Mouse (Mus musculus): ENCODE data around the gene Prdx6b. TPM values are rescaled to one million over a fixed set of nuclear protein-coding genes. Genes with fewer than 3 reads are reported as not detected.

Prdx6b gene
- polyA plus RNA-seq, 1 experiment, result not detected

DNA sequence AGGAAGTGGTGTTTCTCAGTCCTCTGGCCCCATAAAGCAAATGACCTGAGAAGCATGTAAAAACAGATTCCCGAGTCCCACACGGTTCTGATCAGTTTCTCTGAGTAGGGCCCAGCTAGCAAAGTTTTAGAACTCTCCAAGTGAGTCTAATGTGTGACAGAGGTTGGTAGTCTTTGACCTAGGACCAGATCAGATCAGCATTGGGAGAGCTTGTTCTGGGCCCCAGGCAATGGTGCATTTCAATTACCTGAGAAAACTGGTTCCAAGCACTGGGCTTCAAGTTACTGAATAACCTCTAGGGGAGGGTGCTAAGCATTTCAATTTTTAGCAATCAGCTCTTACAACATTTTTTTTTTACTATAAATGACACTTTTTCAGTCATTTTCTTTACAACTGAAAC, 10.1 kb upstream of the Prdx6b start:
- no peak for TF ChIP-seq POLR2A (IDR thresholded peaks at IDR 0.05; ENCODE audit: borderline replicate concordance, extremely low read depth, low read depth, low read length)
- TF ChIP-seq CTCF (IDR thresholded peaks at IDR 0.05; ENCODE audit: insufficient read depth, low read length), result no peak
- Histone ChIP-seq H3K4me1 (ENCODE audit: control insufficient read depth, insufficient read depth, low read length) (no peaks in the 10 kb centered on the region), H3K4me3 (replicated peaks; ENCODE audit: extremely low read depth, low read depth, low read length) (no peak overlapping the region)
- no peak for DNase-seq
- WGBS, result 57% methylated on average over 2 of the region's 2 CpGs

DNA sequence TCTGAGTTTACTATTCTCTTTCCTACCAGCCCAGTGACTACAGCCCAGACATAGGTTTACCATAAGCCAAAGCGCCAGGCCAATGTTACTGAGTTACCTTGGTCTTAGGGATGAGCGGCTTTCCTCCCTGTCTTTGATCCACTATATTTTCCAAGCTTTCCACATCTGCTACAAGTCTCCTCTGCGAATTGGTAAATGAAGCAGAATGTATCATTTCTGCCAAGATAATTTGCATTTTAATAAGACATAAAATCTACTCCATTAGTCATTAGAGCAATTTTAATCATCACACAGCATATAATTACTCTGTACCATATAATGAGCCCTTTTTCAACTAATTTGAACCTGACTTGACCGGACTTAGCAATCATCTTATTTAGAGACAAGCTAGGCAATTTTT, 5.9 kb upstream of the Prdx6b start:
- Histone ChIP-seq H3K4me3 (replicated peaks; ENCODE audit: extremely low read depth, low read depth, low read length) (no peak overlapping the region), H3K4me1 (ENCODE audit: control insufficient read depth, insufficient read depth, low read length) (no peaks in the 10 kb centered on the region)
- no peak for DNase-seq
- WGBS, result 90% methylated on average over 4 of the region's 4 CpGs
- TF ChIP-seq POLR2A (IDR thresholded peaks at IDR 0.05; ENCODE audit: borderline replicate concordance, extremely low read depth, low read depth, low read length) (no peak), CTCF (IDR thresholded peaks at IDR 0.05; ENCODE audit: insufficient read depth, low read length) (no peak)

DNA sequence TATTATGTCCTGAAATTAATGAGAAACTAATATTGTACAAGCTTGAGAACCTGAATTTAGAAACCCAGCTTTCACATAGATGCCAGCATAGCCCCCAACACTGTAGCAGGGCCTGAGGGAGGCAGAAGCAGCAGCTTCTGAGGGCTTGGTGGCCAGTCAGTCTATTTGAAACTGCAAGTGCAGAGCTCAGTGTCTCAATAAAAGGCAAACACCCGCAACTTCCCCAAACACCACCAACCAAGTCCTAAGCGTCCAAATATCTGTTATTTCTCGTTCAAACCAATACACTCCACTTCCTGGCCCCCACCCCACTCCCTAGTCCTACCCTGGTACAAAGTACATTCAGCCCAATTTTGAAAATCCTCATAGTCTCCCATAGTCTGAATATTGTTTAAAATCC, 6.1 kb downstream of the Prdx6b start:
- H3K4me1 ChIP-seq (ENCODE audit: control insufficient read depth, insufficient read depth, low read length), result peaks cover 3% of the 10 kb centered on the region
- TF ChIP-seq CTCF (IDR thresholded peaks at IDR 0.05; ENCODE audit: insufficient read depth, low read length) (no peak), POLR2A (IDR thresholded peaks at IDR 0.05; ENCODE audit: borderline replicate concordance, extremely low read depth, low read depth, low read length) (no peak)
- WGBS, result 47% methylated on average over 3 of the region's 3 CpGs
- no peak overlapping the region for H3K4me3 ChIP-seq (replicated peaks; ENCODE audit: extremely low read depth, low read depth, low read length)
- DNase-seq, result no peak

DNA sequence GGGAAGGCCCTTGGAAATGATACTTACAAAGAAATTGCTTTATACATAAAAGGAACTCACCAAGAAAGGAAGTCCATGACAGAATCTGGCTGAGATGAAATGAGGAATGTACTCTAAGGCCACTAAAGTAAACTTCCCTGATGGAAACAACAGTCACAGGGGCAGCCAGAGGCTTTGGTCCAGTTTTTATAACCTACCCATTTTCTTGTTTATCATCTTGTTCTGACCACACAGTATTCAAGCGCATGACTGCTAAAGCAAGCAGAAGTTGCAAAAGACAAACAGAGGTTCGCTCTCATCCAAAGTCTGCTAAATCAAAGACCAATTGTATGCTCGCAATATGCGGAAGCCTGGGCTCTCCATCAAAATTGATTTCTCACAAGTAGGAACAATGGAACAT, 8.5 kb downstream of the Prdx6b start:
- Histone ChIP-seq H3K4me1 (ENCODE audit: control insufficient read depth, insufficient read depth, low read length) (peaks cover 3% of the 10 kb centered on the region), H3K4me3 (replicated peaks; ENCODE audit: extremely low read depth, low read depth, low read length) (no peak overlapping the region)
- no peak for DNase-seq
- 34% methylated on average over 4 of the region's 4 CpGs for WGBS
- TF ChIP-seq POLR2A (IDR thresholded peaks at IDR 0.05; ENCODE audit: borderline replicate concordance, extremely low read depth, low read depth, low read length) (no peak), CTCF (IDR thresholded peaks at IDR 0.05; ENCODE audit: insufficient read depth, low read length) (no peak)

DNA sequence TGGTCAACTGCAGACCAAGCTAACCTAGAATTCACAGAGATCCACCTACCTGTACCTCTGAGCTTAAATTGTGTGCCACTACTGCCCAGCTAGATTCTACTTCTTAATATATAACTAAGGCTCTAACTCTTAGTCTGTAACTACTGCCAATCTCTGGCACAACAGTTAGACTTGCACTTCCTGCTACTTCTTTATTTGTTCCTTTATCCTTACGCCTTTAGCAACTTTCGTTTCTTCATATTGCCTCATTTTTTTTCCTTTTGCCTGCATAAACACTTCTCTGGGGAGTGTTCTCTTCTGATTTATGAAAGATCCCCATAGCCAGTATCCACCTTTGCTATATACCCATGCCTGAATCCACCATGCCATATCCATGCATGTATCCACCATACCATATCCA, 11.7 kb downstream of the Prdx6b start:
- Histone ChIP-seq H3K4me1 (ENCODE audit: control insufficient read depth, insufficient read depth, low read length) (peaks cover 3% of the 10 kb centered on the region), H3K4me3 (replicated peaks; ENCODE audit: extremely low read depth, low read depth, low read length) (no peak overlapping the region)
- TF ChIP-seq CTCF (IDR thresholded peaks at IDR 0.05; ENCODE audit: insufficient read depth, low read length) (no peak), POLR2A (IDR thresholded peaks at IDR 0.05; ENCODE audit: borderline replicate concordance, extremely low read depth, low read depth, low read length) (no peak)
- 76% methylated on average over 2 of the region's 2 CpGs for WGBS
- no peak for DNase-seq

DNA sequence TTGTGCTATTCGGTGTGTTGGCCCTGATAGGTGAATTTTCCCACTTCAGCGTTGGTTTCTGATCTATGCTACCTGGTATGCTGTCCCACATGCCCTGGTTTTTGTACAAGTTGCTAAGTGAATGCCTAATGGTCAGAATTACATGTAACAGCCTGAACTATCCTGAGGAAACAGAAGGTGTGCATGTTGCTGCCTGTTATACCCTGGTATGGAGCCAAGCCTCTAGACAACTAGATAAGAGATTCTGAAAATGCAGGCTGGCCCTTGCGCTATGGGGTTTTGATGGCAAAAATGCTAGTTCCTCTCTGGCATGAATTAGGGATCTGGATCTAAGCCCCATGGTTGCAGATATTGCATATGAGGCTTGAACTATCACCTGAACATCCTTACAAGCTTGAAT, 15.4 kb downstream of the Prdx6b start:
- H3K4me3 ChIP-seq (replicated peaks; ENCODE audit: extremely low read depth, low read depth, low read length), result no peak overlapping the region
- no peak for DNase-seq
- TF ChIP-seq POLR2A (IDR thresholded peaks at IDR 0.05; ENCODE audit: borderline replicate concordance, extremely low read depth, low read depth, low read length), result no peak
- TF ChIP-seq CTCF (IDR thresholded peaks at IDR 0.05; ENCODE audit: insufficient read depth, low read length), result no peak
- WGBS, result 88% methylated on average over 3 of the region's 3 CpGs
- H3K4me1 ChIP-seq (ENCODE audit: control insufficient read depth, insufficient read depth, low read length), result no peaks in the 10 kb centered on the region

DNA sequence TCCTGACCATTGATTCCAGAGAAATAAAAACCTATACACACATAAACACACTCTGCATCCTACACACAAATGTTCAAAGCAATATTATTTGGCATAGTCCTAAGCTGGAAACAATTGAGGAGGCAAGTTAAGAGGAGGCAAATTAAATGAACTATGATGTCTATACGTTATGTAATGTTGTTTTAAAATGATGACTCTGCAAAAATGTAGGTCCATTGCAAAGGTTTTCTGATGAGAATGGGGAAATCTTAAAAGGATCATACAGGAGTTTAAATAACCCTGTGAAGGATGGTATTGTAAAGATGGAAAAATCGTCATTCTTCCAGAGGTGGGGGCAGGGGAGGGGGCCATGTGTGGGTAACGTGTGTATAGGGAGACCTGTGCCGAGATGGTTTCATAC, 17.5 kb downstream of the Prdx6b start:
- Histone ChIP-seq H3K4me1 (ENCODE audit: control insufficient read depth, insufficient read depth, low read length) (no peaks in the 10 kb centered on the region), H3K4me3 (replicated peaks; ENCODE audit: extremely low read depth, low read depth, low read length) (no peak overlapping the region)
- WGBS, result 70% methylated on average over 4 of the region's 4 CpGs
- TF ChIP-seq CTCF (IDR thresholded peaks at IDR 0.05; ENCODE audit: insufficient read depth, low read length) (no peak), POLR2A (IDR thresholded peaks at IDR 0.05; ENCODE audit: borderline replicate concordance, extremely low read depth, low read depth, low read length) (no peak)
- DNase-seq, result no peak

DNA sequence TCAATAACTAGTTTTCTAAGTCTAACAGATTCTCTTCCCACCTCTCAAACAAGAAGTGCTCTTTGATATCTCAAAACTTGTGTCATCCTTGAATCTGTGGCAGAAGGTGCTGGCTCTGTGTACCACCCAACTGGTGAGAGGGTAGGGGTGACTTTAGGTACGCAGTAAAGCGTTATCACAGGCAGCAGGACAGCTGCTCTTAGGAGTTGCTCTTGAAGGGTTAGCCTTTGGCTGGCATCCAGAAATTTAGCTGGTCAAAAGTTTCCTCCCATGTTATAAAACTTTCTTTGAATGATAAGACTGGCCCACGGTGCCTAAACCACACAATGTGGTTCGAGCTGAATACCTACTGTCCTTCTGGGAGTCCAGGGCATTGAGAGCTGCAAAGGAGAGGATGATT, 18.5 kb downstream of the Prdx6b start:
- TF ChIP-seq CTCF (IDR thresholded peaks at IDR 0.05; ENCODE audit: insufficient read depth, low read length) (no peak), POLR2A (IDR thresholded peaks at IDR 0.05; ENCODE audit: borderline replicate concordance, extremely low read depth, low read depth, low read length) (no peak)
- H3K4me1 ChIP-seq (ENCODE audit: control insufficient read depth, insufficient read depth, low read length), result no peaks in the 10 kb centered on the region
- H3K4me3 ChIP-seq (replicated peaks; ENCODE audit: extremely low read depth, low read depth, low read length), result no peak overlapping the region
- WGBS, result 33% methylated on average over 4 of the region's 4 CpGs
- no peak for DNase-seq

DNA sequence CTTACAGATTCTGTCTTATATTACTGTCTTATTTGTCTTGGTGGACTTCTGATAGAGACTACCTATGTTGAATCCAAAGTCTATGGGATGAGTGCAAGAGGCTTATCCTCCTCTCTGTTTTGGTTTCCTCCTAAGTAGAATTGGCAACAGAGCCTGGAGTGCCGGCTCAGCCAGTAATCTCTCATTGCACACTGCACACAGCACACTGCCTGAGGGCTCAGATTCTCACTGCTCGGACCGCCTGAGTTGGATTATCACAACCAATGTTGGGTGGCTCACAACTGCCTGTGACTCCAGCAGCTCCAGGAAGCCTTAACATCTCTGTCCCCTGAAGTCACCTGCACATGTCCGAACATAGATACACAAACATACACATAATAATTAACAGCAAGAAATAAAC, 19.1 kb downstream of the Prdx6b start:
- Histone ChIP-seq H3K4me1 (ENCODE audit: control insufficient read depth, insufficient read depth, low read length) (no peaks in the 10 kb centered on the region; the same call in 1 of the 2 replicates), H3K4me3 (replicated peaks; ENCODE audit: extremely low read depth, low read depth, low read length) (no peak overlapping the region)
- DNase-seq, result no peak
- WGBS, result 70% methylated on average over 4 of the region's 4 CpGs
- TF ChIP-seq CTCF (IDR thresholded peaks at IDR 0.05; ENCODE audit: insufficient read depth, low read length), result no peak
- TF ChIP-seq POLR2A (IDR thresholded peaks at IDR 0.05; ENCODE audit: borderline replicate concordance, extremely low read depth, low read depth, low read length), result no peak

DNA sequence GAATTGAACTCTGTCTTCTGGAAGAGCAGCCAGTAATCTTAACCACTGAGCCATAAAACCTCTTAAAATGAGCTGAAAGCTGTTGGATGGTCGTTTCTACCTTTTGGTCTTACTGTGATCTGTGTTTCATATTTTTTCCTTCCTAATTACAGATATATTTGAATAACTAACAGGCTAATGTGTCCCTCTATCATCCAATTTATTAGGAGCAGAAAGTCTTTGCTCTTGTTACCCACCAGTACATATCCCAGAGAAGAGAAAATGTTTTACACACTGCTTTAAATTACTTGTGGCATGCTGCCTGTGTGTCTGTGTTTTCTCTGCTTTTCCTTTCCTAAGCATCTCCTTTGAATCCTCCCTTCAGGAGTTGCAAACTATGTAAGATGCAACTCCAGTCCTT, 21.9 kb downstream of the Prdx6b start:
- no peak for DNase-seq
- H3K4me3 ChIP-seq (replicated peaks; ENCODE audit: extremely low read depth, low read depth, low read length), result no peak overlapping the region
- 52% methylated on average over 1 of the region's 1 CpGs for WGBS
- no peak for TF ChIP-seq POLR2A (IDR thresholded peaks at IDR 0.05; ENCODE audit: borderline replicate concordance, extremely low read depth, low read depth, low read length)
- TF ChIP-seq CTCF (IDR thresholded peaks at IDR 0.05; ENCODE audit: insufficient read depth, low read length), result no peak
- peaks cover 4% of the 10 kb centered on the region; the same call in 1 of the 2 replicates for H3K4me1 ChIP-seq (ENCODE audit: control insufficient read depth, insufficient read depth, low read length)

Data from lung, adult 2 months (tissue).